Mouse (Mus musculus): ENCODE measurements at regions not wholly inside any gene's neighbourhood (a gene's known extent, or its start where the extent isn't known, plus 50 kb on each side); places are given as distances from the start of the nearest gene placed in this dataset.
A peak's percentile ranks its signal among the peaks of the same experiment; 100 is the strongest.

- intact Hi-C loops (cut with DNase I): no loop called here
- DNase-seq (ENCODE audit: low spot score): no peak
Measured at GRCm38 (mm10) chr10:99609420-99609819, 150.0 kb downstream of the Csl start.

- intact Hi-C loops (cut with DNase I): no loop called here
- DNase-seq (ENCODE audit: low spot score): no peak
Measured at GRCm38 (mm10) chr10:99610890-99611289, 148.6 kb downstream of the Csl start.

- intact Hi-C loops (cut with DNase I): loop anchor here (1.0 to 5.0 kb wide), 2 partner anchors 449 to 517 kb away; no protein-coding TSS in a partner anchor
- DNase-seq (ENCODE audit: low spot score): no peak
Measured at GRCm38 (mm10) chr10:99614392-99615249, 144.8 kb downstream of the Csl start.

- intact Hi-C loops (cut with DNase I): loop anchor here (1.0 to 5.0 kb wide), 2 partner anchors 450 to 518 kb away; no protein-coding TSS in a partner anchor
- DNase-seq (ENCODE audit: low spot score): no peak
Measured at GRCm38 (mm10) chr10:99615371-99615770, 144.1 kb downstream of the Csl start.

GRCm38 (mm10) chr10:99615779-99616178, 143.7 kb downstream of the Csl start:
- intact Hi-C loops (cut with DNase I): loop anchor here (1.0 to 5.0 kb wide), 2 partner anchors 450 to 518 kb away; no protein-coding TSS in a partner anchor

GRCm38 (mm10) chr10:99617623-99618022, 141.8 kb downstream of the Csl start:
- DNase-seq (ENCODE audit: low spot score): no peak
- intact Hi-C loops (cut with DNase I): loop anchor here (1.0 to 5.0 kb wide), 3 partner anchors 37 to 520 kb away; no protein-coding TSS in a partner anchor

More at GRCm38 (mm10) chr10:99615779-99616178, 143.7 kb downstream of the Csl start:
- peak; percentile 24 for DNase-seq (ENCODE audit: low spot score)

- no peak for DNase-seq (ENCODE audit: low spot score)
- intact Hi-C loops (cut with DNase I): loop anchor here (2.0 to 5.0 kb wide), 2 partner anchors 39 to 522 kb away; no protein-coding TSS in a partner anchor
Measured at GRCm38 (mm10) chr10:99619421-99620151, 139.9 kb downstream of the Csl start.

GRCm38 (mm10) chr10:99620489-99620888, 139.0 kb downstream of the Csl start:
- intact Hi-C loops (cut with DNase I): no loop called here
- no peak for DNase-seq (ENCODE audit: low spot score)

GRCm38 (mm10) chr10:99627355-99627754, 132.1 kb downstream of the Csl start:
- intact Hi-C loops (cut with DNase I): no loop called here
- DNase-seq (ENCODE audit: low spot score): no peak

GRCm38 (mm10) chr10:99632250-99632985, 127.0 kb downstream of the Csl start:
- DNase-seq (ENCODE audit: low spot score): no peak
- intact Hi-C loops (cut with DNase I): no loop called here

GRCm38 (mm10) chr10:99635796-99636195, 123.7 kb downstream of the Csl start:
- intact Hi-C loops (cut with DNase I): no loop called here

GRCm38 (mm10) chr10:99639022-99639421, 120.4 kb downstream of the Csl start:
- intact Hi-C loops (cut with DNase I): no loop called here
- DNase-seq (ENCODE audit: low spot score): no peak

More at GRCm38 (mm10) chr10:99635796-99636195, 123.7 kb downstream of the Csl start:
- no peak for DNase-seq (ENCODE audit: low spot score)

- intact Hi-C loops (cut with DNase I): no loop called here
- no peak for DNase-seq (ENCODE audit: low spot score)
Measured at GRCm38 (mm10) chr10:99639469-99639868, 120.0 kb downstream of the Csl start.

- intact Hi-C loops (cut with DNase I): loop anchor here (1.0 to 10.0 kb wide), 8 partner anchors 103 to 834 kb away; partner anchors contain the start of gene Kitl
- DNase-seq (ENCODE audit: low spot score): peak; percentile 41
Measured at GRCm38 (mm10) chr10:99641784-99642183, 117.7 kb downstream of the Csl start.

- intact Hi-C loops (cut with DNase I): loop anchor here (1.0 to 10.0 kb wide), 7 partner anchors 102 to 833 kb away; partner anchors contain the start of gene Kitl
- no peak for DNase-seq (ENCODE audit: low spot score)
Measured at GRCm38 (mm10) chr10:99642201-99642827, 117.1 kb downstream of the Csl start.

- intact Hi-C loops (cut with DNase I): loop anchor here (5.0 to 10.0 kb wide), 7 partner anchors 42 to 507 kb away; partner anchors contain the start of gene Kitl
- DNase-seq (ENCODE audit: low spot score): no peak
Measured at GRCm38 (mm10) chr10:99644981-99645380, 114.5 kb downstream of the Csl start.

- DNase-seq (ENCODE audit: low spot score): no peak
- intact Hi-C loops (cut with DNase I): no loop called here
Measured at GRCm38 (mm10) chr10:99652011-99652410, 107.4 kb downstream of the Csl start.

- DNase-seq (ENCODE audit: low spot score): no peak
- intact Hi-C loops (cut with DNase I): no loop called here
Measured at GRCm38 (mm10) chr10:99654284-99654683, 105.2 kb downstream of the Csl start.

- intact Hi-C loops (cut with DNase I): no loop called here
- DNase-seq (ENCODE audit: low spot score): no peak
Measured at GRCm38 (mm10) chr10:99676557-99677098, 82.8 kb downstream of the Csl start.
